Mouse (Mus musculus) heart, adult 2 months (tissue): ENCODE measurements around the gene Ssbp4. TPM values are rescaled to one million over a fixed set of nuclear protein-coding genes. Genes with fewer than 3 reads are reported as not detected.

Experiments used
- DNase-seq, 2 experiments: peaks; one replicate each; pipeline ENCODE4 v3.0.0; 2021
- H3K27ac ChIP-seq: fragments of 200-600 bp; 2 replicates; pipeline ENCODE4 v1.8.1; 2022
- H3K27me3 ChIP-seq: fragments of 200-500 bp; 2 replicates; pipeline ENCODE4 v1.6.1; 2012; ENCODE audit warnings: mild to moderate bottlenecking, low read length, inconsistent platforms, mixed read lengths; ENCODE audit not compliant: control insufficient read depth, insufficient read depth
- H3K36me3 ChIP-seq: fragments of 200-500 bp; 2 replicates; pipeline ENCODE4 v1.6.1; 2012; ENCODE audit warnings: low read length, inconsistent platforms; ENCODE audit not compliant: control insufficient read depth, insufficient read depth
- H3K4me1 ChIP-seq: fragments of 200-500 bp; 2 replicates; pipeline ENCODE4 v1.6.1; 2011; ENCODE audit warnings: low read length; ENCODE audit not compliant: control insufficient read depth, insufficient read depth
- H3K4me3 ChIP-seq: fragments of 200-600 bp; 2 replicates; pipeline ENCODE4 v1.8.1; 2022
- H3K79me2 ChIP-seq: fragments of 200-500 bp; replicated peaks from 2 replicates; pipeline ENCODE4 v1.6.1; 2012; ENCODE audit warnings: mild to moderate bottlenecking, inconsistent platforms, low read length, moderate library complexity, mixed read lengths; ENCODE audit not compliant: control insufficient read depth, insufficient read depth
- H3K9ac ChIP-seq: fragments of 200-500 bp; 2 replicates; pipeline ENCODE4 v1.6.1; 2012; ENCODE audit warnings: low read depth, mild to moderate bottlenecking, control low read depth, inconsistent platforms, low read length, mixed read lengths
- CTCF ChIP-seq: fragments of 200-600 bp; IDR thresholded peaks from 2 replicates; pipeline ENCODE4 v1.8.1; 2022; ENCODE audit warnings: antibody characterized with exemption, mild to moderate bottlenecking, moderate library complexity
- EP300 ChIP-seq: fragments of 200-500 bp; IDR thresholded peaks from 2 replicates; pipeline ENCODE4 v1.6.1; 2011; ENCODE audit warnings: low read depth, low read length, control low read depth; ENCODE audit not compliant: insufficient read depth
- POLR2A ChIP-seq: fragments of 200-500 bp; IDR thresholded peaks from 2 replicates; pipeline ENCODE4 v1.6.1; 2011; ENCODE audit warnings: mild to moderate bottlenecking, low read depth, low read length, control low read depth; ENCODE audit not compliant: insufficient read depth
- WGBS: fragments of 180-500 bp; shearing (Covaris S2); methylation state at CpG from one replicate; pipeline ENCODE4 v1.1.7; 2018; 5-methylcytosine and 5-hydroxymethylcytosine counted together
- intact Hi-C: fragments of 180-260 bp; cut with DNase I; formaldehyde crosslinking; loops from one replicate; pipeline ENCODE4 v1.15.1; 2025
- polyA plus RNA-seq: library from polyadenylated mRNA; depleted of rRNA; stranded (reverse); fragments of >200 nt; gene quantifications from 2 replicates; pipeline ENCODE4 v1.2.3, GENCODE M21; 2012
- total RNA-seq, 2 experiments: library from RNA; stranded (reverse); gene quantifications; 2 replicates each; pipeline ENCODE4 v1.2.3; 2021

The Ssbp4 gene
- total and polyA plus RNA-seq, 3 experiments = 34.6 to 72.8 (median 35.8) TPM

DNA sequence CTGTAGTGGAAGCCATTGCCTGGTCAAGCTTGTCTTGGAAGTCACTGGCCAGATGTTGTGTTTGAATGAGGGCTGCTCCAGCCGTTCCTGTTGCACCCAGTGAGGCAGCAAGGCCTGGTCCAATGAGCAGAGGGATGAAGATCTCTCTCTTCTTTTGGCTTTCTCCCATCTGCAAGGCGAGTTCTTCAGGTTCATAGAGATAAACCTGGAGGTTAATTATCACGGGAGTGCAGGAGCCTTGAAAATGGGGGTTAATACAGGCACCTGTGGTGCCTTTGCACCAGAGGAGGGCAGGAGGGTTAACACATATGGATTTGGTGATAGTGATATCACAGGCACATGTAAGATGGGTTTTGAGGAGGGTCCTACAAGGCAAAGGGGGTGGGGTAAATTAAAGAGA lies 13.5 kb upstream of the Ssbp4 start:
- no peak for DNase-seq
- intact Hi-C loops = no loop called here
- Histone ChIP-seq H3K27ac (no peak overlapping the region), H3K79me2 (no peaks in the 10 kb centered on the region), H3K9ac (no peak overlapping the region), H3K4me1 (no peaks in the 10 kb centered on the region; the same call in 1 of the 2 replicates), H3K36me3 (no peaks in the 10 kb centered on the region), H3K4me3 (no peak overlapping the region), H3K27me3 (no peaks in the 10 kb centered on the region)
- TF ChIP-seq CTCF (no peak), POLR2A (no peak), EP300 (no peak)
- 57% methylated on average over 3 of the region's 3 CpGs for WGBS

DNA sequence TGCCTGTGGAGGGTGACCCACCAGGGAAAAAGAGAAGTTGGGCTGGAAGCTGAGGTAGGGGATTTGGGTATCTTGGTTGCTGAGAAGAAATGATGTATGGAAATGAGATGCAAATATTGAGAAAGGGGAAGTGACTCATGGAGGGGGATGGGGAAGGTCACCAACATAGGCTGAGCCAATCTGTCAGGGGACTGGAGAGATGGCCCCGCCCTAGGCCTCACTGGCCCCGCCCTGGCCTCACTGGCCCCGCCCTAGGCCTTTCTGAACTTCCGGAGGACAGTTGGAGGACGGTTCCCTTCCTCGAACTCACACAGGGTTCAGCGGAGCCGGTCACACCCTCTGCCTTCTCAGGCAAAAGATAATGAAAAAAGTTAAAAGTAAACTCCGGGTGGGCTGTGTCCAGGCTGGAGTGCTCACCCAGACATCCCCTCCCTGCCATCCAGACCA lies 10.2 kb upstream of the Ssbp4 start:
- H3K36me3 ChIP-seq = no peaks in the 10 kb centered on the region
- TF ChIP-seq EP300 (no peak), CTCF (no peak), POLR2A (no peak)
- H3K27me3 ChIP-seq = no peaks in the 10 kb centered on the region
- H3K4me3 ChIP-seq = no peak overlapping the region
- 34% methylated on average over 9 of the region's 9 CpGs for WGBS
- H3K4me1 ChIP-seq = no peaks in the 10 kb centered on the region; the same call in 1 of the 2 replicates
- no peak overlapping the region for H3K9ac ChIP-seq
- DNase-seq = peak; percentile 64 to 81
- intact Hi-C loops = no loop called here
- no peaks in the 10 kb centered on the region for H3K79me2 ChIP-seq
- H3K27ac ChIP-seq = no peak overlapping the region

DNA sequence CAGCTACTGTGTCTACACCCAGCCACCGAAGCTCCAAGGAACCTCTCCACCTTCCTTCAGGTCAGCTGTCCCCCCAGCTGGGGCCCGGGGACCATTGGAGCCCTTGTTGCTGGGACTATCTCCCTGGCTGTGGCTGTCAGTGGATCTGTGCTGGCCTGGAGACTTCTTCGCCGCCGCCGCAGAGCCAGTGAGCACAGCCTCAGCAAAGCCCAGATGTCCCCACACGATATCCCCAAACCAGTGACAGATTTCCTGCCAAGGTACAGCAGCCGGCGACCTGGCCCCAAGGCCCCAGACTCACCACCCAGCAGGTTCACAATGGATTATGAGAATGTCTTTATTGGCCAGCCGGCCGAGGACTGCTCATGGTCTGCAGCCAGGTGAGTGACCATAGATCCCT lies 9.3 kb upstream of the Ssbp4 start:
- Histone ChIP-seq H3K27me3 (no peaks in the 10 kb centered on the region), H3K9ac (peak overlapping the region; percentile 16; the same call in 1 of the 2 replicates), H3K27ac (no peak overlapping the region; the same call in 1 of the 2 replicates), H3K4me3 (no peak overlapping the region), H3K4me1 (no peaks in the 10 kb centered on the region; the same call in 1 of the 2 replicates), H3K36me3 (no peaks in the 10 kb centered on the region), H3K79me2 (no peaks in the 10 kb centered on the region)
- intact Hi-C loops = no loop called here
- DNase-seq = no peak
- 75% methylated on average over 11 of the region's 11 CpGs for WGBS
- no peak for TF ChIP-seq EP300
- no peak for TF ChIP-seq POLR2A

DNA sequence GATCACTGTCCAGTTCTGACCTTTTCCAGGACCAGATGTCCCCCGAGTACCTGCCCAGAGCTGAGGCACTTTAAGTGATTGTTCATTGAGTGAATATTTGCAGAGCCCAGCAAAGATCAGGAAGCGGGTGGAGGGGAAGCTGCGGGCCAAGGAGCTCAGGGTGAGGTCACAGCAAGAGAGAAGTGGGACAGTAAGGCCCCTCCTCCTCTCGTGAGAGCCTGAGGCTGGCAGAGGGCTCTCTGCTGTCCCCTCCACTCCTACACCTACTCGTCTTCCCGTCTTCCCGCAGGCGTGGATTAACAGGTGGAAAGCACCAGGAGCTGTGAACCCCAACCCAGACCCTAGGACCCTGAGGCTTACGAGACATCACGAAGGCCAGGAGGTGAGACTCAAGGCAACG lies 8.0 kb upstream of the Ssbp4 start:
- Histone ChIP-seq H3K27me3 (no peaks in the 10 kb centered on the region), H3K4me1 (no peaks in the 10 kb centered on the region; the same call in 1 of the 2 replicates), H3K36me3 (no peaks in the 10 kb centered on the region), H3K4me3 (no peak overlapping the region), H3K9ac (no peak overlapping the region), H3K27ac (no peak overlapping the region; the same call in 1 of the 2 replicates), H3K79me2 (no peaks in the 10 kb centered on the region)
- 45% methylated on average over 11 of the region's 11 CpGs for WGBS
- peak; percentile 39 to 61 for DNase-seq
- 0 out of 2 replicates have a peak, but pooled peaks have one; percentile 39 for TF ChIP-seq POLR2A
- no peak for TF ChIP-seq EP300
- TF ChIP-seq CTCF = no peak
- intact Hi-C loops = no loop called here

DNA sequence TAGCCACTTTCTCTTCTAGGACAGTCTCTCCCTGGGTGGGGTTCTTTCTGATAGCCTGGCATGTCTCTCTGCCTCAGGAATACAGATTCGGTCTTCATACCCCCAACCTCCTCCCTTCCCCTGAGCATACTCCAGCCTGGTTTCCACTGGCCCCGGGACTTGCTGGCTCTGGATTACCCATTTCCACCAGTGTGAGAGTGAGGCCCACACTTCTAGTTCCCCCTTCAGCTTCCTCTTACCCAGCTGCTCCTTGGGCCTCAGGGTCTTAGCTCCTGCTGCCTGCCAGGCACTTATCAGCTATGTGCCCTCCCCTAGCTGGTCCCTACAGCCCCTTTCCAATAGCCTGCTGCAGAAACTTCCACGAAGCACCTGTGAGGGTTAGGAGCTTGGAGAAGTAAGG lies 7.2 kb upstream of the Ssbp4 start, which contains the start of gene Lrrc25:
Gene Lrrc25 (plus strand): TSS at position 262 of the 400 bp plus-strand sequence.
- H3K4me1 ChIP-seq = no peaks in the 10 kb centered on the region; the same call in 1 of the 2 replicates
- no peak within 1 kb of the TSS for H3K4me3 ChIP-seq
- no peaks in the 10 kb centered on the region for H3K36me3 ChIP-seq
- TF ChIP-seq POLR2A (0 out of 2 replicates have a peak, but pooled peaks have one; percentile 20), EP300 (no peak), CTCF (no peak)
- H3K27ac ChIP-seq = no peak within 1 kb of the TSS; the same call in 1 of the 2 replicates
- no peaks in the 10 kb centered on the region for H3K79me2 ChIP-seq
- no peaks in the 10 kb centered on the region for H3K27me3 ChIP-seq
- WGBS = 57% methylated on average over 3 of the region's 3 CpGs
- intact Hi-C loops = no loop called here
- H3K9ac ChIP-seq = no peak within 1 kb of the TSS
- peak; percentile 34 to 48 for DNase-seq

DNA sequence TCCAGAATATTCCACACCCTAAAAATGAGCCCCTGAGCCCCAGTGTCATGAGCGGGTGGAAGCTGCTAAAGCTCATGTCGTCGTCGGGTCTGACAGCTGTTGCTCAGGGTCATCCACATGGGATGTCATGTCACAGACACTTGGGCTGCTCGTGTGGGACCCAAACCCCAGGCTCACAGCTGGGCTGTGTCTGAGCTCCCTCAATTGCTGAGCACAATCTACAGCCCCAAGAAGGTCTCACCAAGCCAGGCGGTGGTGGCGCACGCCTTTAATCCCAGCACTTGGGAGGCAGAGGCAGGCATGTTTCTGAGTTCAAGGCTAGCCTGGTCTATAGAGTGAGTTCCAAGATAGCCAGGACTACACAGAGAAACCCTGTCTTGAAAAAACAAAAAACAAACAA lies 6.6 kb upstream of the Ssbp4 start:
- intact Hi-C loops = no loop called here
- H3K4me1 ChIP-seq = peaks cover 2% of the 10 kb centered on the region
- TF ChIP-seq CTCF = no peak
- TF ChIP-seq POLR2A = no peak
- TF ChIP-seq EP300 = no peak
- WGBS = 85% methylated on average over 8 of the region's 8 CpGs
- H3K36me3 ChIP-seq = no peaks in the 10 kb centered on the region
- no peak overlapping the region for H3K27ac ChIP-seq
- no peaks in the 10 kb centered on the region for H3K79me2 ChIP-seq
- H3K27me3 ChIP-seq = no peaks in the 10 kb centered on the region
- DNase-seq = no peak
- no peak overlapping the region for H3K4me3 ChIP-seq
- H3K9ac ChIP-seq = no peak overlapping the region
